Mouse (Mus musculus) B cell, adult 67 days (primary cell): Measurements from ENCODE around the gene Mto1. TPM values are rescaled to one million over a fixed set of nuclear protein-coding genes. Genes with fewer than 3 reads are reported as not detected.

Experiments
- total RNA-seq, 2 experiments: library from RNA; stranded (reverse); gene quantifications; 4 replicates each; pipeline ENCODE4 v1.2.4; 2023

The Mto1 gene
- total RNA-seq: 10 to 100 TPM; 25.4 to 34.6 TPM

DNA sequence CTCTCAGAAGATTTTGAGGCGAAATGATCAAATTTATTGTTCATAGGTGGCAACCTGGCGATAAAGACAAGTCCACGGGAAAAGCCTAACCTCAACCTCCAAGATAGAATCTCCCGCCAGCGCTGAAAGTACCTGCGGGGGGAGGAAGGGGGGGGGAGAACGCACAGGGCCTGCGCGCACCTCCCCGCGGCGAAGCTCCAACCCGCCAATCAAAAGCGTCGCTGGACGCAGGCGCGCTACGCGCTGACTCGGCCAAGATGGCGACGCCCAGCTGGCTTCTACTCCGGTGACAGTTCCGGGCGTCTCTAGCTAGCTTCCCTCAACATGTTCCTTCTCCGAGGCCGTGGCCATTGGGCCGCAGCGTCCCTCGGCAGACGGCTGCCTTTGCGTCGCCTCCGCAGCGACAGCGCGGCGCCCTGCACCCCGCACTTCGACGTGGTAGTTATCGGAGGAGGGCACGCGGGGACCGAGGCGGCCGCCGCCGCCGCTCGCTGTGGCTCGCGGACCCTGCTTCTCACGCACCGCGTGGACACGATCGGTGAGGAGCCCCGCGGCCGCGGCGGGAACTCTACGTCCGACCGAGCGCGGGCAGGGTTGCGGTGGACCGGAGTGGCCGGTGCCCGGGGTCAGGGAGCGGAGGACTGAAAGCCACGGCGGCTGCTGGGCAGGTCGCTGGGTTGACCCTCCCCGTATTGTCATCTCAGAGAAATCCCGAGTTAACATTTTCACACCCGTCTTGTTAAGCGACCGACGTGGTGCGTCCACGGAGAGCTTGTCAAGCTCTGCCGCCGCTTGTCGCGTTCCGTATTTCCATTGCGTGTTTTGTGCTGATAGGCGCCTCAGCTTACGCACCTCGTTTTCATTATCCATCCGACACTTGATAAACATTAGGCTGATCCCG is at the start of gene Mto1, which contains the start of gene Gm17324:
TSS of gene Mto1 (plus strand) at position 236 of the 901 bp plus-strand sequence.
TSS of gene Gm17324 (minus strand) at position 814 of the 901 bp plus-strand sequence.

DNA sequence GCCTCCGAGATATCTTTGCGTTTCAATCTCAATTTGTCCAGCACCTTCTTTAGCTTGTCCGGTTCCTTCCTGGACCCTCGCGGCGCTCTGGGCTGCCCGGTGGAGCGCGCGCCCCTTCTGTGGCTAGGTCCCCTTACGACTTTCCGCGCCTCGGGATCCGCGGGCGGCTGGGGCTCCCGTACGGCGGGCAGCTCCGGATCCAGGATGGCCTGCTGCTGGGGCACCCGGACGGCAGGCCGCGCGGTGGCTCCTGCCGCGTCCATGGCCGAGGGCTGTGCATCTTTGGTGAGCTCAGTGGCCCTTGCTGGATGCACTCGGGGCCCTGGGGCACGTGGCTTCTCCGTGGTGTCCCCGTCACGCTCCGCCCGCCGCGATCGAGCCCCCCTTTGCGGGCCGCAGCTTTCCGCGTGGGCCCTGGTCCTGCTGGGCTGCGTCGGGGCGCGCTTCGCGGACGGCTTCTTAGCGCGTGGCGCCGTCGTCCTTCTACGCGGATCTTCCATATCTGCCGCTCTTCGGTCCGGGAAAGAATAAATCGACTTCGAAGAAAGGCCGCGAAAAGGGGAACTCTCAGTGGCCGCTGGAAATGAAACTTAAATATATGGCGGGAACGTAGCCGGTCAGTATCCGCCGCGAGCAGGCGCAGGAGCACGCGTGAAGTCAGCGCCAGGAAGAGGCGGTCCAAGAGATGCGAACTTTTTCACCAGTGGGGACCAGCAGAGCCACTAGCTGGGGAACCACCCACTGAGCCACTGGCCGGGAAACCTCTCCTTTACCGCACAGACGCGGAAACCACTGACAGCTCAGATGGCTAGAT is 5.2 kb upstream of the Mto1 start, which contains the start of gene Cgas:
TSS of gene Cgas (minus strand) at position 659 of the 814 bp plus-strand sequence.

DNA sequence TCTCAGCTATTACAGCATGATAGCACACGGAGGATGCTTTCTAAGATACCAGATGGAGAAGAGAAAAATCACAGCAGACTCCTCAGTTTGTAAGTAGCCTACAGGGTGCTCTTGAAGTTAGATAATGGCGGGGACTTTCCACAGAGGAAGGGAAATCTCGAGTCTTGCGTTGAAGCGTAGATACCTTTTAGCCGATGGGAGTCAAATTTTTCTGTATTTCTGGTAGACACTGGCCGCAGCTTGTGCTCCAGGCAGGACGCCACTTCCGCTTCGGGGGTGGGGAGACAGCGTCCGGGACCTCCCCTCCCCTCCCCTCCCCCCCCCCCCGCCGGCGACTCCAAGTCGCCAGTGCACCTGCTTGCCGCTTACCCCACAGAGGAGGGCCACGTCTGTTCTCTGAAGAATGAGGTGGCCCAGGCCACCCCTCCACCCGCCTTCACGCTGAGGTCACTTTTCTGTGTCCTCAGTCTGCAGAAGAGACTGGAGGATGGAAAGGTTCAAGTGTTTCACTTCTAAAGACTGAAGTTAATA is 40.9 kb downstream of the Mto1 start, which contains the start of gene Eef1a1:
TSS of gene Eef1a1 (minus strand) at position 262 of the 531 bp plus-strand sequence.

Other genes with a start within 250 kb of the Mto1 start
- gene Gsta1, start 217.6 kb upstream of the Mto1 start, total RNA-seq: not detected
- not detected for gene Gm3776, start 191.1 kb upstream of the Mto1 start, total RNA-seq
- not detected for gene Gm10639, start 158.3 kb upstream of the Mto1 start, total RNA-seq
- gene Omt2a, start 133.4 kb upstream of the Mto1 start, total RNA-seq: not detected
- gene Omt2b, start 120.6 kb upstream of the Mto1 start, total RNA-seq: not detected
- gene Gsta2, start 92.4 kb upstream of the Mto1 start, total RNA-seq: not detected
- not detected for gene Dppa5a, start 80.0 kb upstream of the Mto1 start, total RNA-seq
- gene Ooep, start 69.5 kb upstream of the Mto1 start, total RNA-seq: not detected
- gene Ddx43, start 52.4 kb upstream of the Mto1 start, total RNA-seq: not detected
- gene Cgas, start 5.0 kb upstream of the Mto1 start, total RNA-seq: 1 to 10 TPM; 1.4 to 2.1 TPM
- gene Gm17324, start 578 bp downstream of the Mto1 start, total RNA-seq: under 1 TPM in 1 of 2 experiments, not detected in 1; 0.62 TPM
- gene Eef1a1, start 40.9 kb downstream of the Mto1 start, total RNA-seq: 1,000 to 10,000 TPM; 8,287 to 8,401 TPM
- 1 to 10 TPM; 6.3 to 7.9 TPM for gene Slc17a5, start 139.8 kb downstream of the Mto1 start, total RNA-seq
- gene Cd109, start 167.3 kb downstream of the Mto1 start, total RNA-seq: not detected